Mouse (Mus musculus) layer of hippocampus, adult 8-10 months (tissue): ENCODE data around the gene Sik1. TPM values are rescaled to one million over a fixed set of nuclear protein-coding genes. Genes with fewer than 3 reads are reported as not detected.

ENCODE experiments used
- DNase-seq, 2 experiments: peaks; one replicate each; pipeline ENCODE4 v3.0.0; 2022; ENCODE audit warnings: low spot score in 2 of 2
- total RNA-seq, 4 experiments: library from RNA; stranded (reverse); gene quantifications; 2 replicates each; pipeline ENCODE4 v1.2.4; 2022

The Sik1 gene
- total RNA-seq, 4 experiments from 2014 or later = 13.2 to 22.2 (median 15.4) TPM

DNA sequence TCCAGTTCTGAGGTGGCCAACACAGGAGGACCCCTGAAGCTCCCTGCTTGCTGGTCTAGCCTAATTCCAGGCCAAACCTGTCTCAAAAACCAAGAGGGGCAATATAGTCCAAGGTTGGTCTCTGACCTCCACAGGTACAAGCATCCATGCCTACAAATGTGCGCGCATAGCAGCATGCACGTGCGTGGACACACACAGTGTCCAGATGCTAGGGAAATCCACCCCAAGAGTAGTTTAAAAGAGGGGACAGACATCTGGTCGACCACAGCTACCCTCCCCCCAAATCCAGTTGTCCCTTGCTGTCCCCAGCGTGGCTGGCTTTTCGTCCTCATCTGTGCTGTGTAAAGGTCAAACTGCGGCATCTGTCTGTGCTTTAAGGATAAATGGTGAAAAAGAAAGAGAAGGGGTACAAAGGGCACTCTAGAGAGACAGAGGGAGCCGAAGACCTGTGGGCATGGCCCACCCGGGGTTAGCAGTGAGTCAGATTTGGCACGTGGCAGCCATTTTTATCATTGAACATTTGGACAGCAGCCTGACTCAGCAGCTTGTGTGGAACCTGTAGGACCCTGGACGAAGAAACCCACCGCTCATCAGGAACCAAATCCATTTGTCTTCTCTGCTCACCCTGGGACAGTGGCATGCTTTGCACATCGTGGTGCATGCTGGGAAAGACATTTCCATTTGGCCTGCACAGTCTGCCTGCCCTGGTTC lies 23.6 kb downstream of the Sik1 start:
- DNase-seq = no peak

DNA sequence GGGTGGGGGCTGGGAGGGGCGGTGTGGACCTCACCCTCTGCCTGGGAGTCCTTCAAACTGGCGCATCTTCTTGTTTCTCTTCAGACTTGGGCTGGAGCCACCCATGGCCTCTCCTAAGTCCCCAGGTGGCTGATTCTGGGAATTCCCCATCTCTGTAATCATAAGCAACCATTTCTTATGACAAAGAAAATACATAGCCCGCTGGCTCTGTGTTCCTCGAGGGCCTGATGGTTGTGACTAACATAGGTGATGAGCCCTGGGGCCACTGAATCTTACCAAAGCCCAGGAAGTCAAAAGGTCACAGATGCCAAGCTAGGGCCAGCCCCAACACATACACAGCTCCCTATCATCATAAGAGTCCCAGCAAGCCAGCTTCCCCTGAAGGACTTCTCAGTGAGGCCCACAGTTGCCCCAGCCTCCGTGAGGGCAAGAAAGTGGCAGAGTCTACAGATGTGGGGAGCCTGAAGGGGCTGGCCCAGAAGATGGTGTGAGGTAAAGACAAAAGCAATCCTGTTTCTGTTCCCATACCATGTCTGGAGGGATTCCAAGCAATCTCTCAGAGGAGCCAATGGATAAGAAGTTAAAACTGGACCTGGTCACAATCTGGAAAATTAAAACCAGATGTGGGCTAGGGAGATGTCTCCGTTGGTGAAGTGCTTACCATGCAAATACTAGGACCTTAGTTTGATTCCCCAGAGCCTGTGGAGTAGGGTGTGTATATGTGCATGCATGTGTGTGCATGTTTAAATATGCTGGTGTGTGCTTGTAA lies 24.3 kb downstream of the Sik1 start:
- DNase-seq = no peak

DNA sequence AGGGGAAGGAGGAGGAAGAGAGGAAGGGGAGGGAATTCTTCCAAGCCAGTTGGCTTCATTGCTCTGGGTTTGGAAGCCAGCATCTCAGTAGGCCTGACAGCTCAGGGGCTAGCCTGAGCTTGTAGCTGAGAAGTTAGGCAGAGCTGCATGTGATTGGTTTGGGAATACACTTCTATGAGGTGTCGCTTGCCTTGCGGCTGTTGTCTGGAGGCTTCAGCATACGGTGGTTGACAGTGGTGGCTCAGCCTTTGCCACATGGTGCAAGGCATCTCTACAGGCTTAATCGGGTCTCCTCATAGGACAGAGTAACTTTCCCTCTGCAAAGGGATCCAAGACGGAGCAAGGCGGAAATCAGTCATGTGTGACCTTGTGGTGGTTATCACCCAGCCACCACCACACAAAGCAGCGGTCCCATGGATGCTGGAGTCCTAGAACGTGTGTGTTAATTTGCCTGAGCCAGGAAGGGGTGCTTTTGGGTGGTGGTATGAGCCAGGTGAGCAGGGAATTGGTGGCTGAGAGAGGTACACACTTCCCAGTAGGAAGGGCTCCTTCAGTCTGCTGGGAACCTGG lies 25.0 kb downstream of the Sik1 start:
- no peak for DNase-seq

DNA sequence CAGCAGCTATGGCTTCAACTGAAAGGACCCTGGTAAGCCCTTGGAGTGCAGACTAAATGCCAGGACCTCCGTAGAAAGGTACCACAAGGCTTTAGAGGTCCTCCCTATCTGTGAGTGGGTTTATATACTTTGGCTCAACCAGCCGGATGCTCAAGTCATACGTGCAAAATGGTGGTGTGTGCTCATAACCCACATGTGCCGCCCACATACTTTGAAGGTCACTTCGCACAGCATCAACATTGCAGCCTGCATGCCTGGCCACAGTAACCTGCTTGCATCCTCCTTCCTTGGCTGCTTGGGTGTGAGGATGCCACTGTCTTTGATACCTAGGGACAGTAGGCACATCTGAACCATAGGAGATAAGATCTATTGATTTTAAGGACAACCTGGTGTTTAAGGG lies 26.7 kb downstream of the Sik1 start:
- DNase-seq = no peak

DNA sequence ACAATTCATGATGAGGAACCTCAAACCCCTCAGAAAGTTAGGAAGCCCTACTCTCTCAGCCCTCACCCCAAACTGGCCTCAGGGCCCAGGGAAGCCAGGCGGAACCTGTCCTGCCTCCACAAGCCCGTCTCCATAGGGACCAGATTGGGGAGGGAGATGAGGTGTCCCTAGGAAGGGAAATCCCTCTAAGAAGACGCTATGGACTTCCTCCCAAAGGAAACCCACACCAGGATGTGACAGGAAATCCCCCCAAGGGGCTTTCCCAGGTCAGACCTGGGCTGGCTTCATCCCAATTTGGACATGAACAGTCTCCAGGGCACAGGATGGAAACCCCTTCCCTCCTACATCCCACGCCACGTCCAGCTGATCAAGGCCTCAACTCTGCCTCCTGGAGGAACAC lies 27.5 kb downstream of the Sik1 start:
- no peak for DNase-seq

DNA sequence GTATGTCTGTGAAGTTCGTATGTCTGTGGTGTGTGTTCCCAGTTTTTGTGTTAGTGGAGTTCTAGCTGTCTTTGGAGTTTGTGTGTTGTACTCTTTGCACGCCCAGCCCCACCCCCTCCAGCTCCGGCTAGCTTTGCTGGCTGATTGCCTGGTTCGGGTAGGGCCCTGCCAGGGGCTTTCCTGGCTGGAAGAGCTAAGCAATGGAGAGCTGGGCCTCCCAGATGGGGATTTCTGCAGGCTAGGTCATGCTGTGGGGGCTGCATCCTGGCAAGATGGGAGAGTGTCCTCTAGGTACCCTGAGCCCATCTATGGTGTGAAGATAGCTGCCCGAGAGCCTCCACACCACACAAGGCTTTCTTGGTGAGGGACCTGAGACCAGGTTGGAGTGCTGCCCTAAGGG lies 28.4 kb downstream of the Sik1 start:
- no peak for DNase-seq

DNA sequence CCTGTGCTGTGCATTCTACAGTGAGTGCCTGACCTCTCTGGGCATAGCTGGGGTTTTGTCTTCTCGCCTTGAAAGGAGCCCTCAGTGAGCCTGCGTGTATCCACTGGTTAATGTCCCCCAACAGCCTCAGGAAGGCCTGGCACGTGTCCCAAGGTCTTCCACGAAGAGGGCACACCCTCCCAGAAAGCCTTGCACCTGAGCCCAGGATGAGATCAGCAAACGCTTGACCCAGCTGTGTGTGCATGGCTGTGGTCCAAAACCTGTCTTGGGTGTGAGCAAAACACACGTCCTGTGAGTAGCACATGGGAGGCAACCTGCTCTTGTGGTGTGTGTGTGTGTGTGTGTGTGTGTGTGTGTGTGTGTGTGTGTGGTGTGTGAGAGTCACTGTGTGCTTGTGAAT lies 28.9 kb downstream of the Sik1 start:
- DNase-seq = no peak

DNA sequence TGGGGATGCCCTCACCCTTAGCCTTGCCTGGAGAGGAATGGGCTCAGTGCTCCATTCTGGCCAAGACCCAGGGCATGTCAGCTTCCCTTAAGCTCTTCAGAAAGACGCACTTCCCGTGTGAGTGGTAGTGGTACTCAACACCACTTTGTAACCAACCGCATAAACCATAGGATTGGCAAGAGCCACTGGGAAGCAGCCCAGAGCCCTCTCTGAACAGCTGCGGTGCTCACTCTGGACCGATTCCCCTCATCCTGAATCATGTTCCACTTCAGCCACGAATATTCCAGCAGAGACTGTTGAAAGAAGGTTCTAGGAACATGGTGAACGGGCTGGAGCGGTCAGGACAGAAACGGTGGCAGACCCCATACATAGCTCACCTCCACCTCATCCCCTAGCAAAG lies 29.9 kb downstream of the Sik1 start:
- no peak for DNase-seq

DNA sequence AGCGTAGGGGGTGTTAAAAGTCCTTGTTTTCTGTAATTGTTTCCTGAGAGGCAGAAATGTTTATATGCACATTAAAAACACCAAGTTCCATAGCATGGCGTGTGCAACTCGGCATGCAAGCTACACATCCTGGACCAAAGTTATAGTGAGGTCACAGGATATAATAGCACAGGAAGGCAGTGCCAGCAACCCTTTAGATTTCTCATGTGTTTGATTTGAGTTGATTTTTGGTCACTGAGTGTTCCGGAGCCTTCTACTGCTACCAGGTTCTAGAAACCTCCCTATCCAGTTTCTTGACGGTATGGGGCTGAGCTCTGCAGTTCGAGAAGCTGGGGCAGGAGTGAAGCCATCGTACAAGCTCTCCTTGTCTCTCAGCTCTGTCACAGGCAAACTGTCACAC lies 30.8 kb downstream of the Sik1 start:
- no peak for DNase-seq

DNA sequence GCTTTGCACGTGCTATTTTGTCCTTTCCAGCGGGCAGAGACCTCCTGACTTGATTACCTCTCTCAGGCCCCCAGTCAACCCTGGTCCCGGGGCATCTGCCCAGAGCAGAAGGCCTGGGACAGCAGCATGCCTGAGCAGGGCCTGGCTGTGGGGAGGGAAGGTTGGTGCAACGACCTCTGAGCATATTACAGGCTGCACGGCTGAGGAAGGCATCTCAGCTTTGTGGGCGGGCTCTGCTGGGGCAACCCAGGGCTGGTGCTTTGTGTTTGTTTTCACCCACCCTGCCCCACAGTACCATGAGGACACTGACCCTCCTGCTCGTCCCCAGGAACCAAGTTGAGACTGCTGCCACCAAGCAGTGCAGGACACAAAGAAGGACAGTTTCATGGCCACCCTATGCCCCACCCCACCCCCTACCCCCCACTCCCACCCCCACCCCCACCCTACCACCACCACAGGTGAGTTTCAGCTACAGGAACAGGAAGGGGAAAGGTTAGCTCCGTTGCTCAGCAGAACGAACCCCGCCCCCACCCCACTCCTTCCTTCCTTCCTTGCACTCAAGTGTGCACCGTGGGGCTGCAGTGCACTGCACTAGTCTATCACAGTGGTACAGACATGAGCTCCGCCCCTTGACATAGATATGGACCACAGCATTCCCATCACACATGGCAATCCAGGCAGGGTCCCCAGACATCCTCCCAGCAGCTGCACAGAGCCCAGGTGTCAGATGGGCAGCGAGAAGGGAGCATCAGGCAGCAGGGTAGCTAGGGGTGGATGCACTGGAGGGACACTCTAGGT lies 34.3 kb downstream of the Sik1 start:
- no peak for DNase-seq

DNA sequence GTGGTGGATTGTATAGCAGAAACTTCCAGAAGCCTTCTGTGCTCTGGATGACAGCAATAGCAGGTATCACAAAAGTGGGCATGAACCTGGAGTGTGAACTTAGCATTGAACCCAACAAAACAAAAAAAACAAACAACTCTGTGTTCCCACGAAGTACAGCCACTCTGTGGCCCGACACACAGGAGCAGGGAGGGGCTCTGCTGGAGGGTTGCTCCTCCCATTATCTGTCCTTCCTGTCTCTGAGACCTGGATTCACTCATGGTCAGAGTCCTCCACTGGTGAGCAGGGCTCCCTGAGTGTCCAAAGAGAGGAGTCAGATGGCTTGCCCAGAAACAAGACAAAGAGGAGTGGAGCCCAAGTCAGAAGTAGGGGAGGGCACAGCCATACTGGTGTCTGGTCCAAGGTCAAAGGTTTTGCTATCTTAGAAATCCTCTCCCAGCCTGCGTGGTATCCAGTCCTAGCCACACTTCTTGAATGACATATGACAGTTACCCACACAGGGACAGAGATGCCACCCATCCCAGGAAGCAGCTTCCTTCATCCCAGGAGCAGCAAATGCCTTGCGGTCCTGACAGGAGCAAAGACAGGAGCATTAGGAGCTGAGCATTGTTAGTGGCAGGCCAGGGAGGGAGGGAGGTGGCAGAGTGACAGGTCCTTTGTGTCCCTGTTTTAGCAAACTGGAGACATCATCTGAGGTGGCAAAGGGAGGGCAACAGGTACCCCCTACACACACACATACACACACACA lies 35.3 kb downstream of the Sik1 start:
- no peak for DNase-seq

DNA sequence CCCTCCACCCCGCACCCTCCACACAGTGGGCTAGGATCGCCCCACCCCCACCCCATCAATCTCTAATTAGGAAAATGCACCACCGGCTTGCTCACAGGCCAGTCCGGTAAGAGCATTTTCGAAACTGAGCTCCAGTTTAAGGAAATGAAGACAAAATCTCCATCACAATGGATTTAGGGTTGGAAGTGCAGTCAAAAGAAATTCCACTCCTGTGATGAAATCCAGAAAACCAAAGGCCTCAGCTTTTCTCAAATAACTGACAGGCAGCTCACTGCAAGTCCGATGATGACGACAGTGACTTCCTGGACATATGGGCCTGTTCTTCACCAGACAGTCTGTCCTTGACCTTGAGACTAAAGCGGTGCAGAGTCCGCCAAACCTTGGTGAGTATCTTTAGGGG lies 36.2 kb downstream of the Sik1 start:
- no peak for DNase-seq

DNA sequence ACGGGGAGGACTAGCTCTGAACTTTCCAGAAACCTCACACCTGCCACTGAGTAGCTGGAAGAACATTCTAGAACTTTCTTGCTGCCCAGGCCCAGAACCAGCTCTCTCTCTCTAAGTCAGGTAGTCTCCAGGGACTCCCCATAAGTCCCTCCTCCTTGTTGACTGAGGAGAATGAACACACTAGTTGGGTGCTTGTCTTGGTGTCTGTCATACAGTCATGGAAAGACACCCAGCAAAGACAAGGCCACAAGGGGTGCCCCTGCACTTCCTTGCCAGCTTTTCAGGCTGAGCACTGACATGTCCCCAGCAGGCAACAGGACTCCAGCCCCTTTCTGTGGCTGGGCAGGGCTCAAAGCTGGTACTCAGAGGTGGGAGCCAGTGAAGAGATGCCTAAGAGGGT lies 37.8 kb downstream of the Sik1 start:
- DNase-seq = no peak

DNA sequence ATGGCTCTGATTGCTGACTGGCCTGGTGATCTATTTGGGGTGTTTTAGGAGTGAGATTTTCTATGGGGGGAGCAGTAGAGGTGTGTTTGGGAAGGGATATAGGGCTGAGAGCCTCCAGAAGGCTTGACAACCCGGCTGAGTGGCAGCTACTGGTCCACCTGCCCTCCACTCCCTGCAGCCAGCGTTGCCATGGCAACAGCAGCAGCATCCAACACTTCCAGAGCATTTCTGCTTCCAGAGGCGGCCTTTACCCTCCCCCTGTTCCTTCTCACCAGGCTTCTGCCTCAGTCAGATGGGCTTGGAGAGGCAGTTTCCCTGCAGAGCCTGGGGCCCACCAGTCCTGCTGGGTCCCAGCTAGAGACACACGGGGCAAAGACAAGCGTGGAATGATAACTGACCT lies 38.4 kb downstream of the Sik1 start:
- peak in 1 of 2 experiments; percentile 27 for DNase-seq

DNA sequence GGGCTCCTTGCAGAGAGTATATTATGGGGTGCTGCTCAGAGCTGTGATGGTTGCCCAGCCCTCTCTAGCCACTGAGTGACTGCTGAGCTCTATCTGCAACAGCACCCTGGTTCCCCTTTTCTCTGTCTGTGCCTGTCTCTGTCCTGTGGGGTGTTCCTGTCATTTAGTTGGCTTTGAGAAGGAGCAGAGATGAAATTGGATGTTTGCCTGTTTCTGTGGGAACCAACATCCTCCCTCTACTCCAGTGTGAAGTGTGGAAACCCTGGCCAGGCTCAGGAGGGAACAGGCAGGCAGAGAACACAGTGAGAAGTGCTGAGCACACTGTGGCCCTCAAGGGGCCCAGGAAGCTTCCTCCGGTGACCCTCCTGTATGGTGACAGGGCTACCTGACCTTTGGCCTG lies 40.8 kb downstream of the Sik1 start:
- DNase-seq = peak in 1 of 2 experiments; percentile 37

DNA sequence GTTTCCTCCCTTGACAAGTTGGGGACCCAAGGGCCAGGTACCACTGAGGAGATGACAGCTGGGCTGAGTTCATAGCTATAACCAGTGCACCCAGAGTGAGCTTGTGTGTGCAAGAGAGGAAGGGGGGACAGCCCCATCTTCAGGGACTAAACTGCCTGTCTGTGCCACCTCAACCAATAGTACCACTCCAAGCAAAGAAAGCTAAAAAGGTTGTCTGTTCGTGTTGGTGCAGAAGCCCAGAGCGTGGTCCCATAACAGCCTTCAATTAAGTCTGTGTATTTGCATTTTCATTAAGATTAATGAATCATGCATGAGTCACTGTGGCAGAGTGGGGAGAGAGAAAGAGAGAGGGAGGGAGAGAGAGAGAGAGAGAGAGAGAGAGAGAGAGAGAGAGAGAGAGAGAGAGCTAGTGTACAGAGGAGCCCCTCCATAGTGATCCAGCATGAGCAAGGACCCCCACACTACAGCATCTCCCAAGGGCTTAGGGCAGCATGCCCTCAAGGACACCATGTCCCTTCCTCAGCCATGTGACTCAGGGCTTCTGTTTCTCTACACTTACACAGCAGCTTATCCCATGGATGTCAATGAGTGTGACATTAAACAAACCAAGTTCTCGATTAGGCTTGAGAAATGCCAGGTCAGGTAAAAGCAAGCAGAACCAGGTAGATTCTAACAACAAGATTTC lies 41.5 kb downstream of the Sik1 start:
- no peak for DNase-seq

DNA sequence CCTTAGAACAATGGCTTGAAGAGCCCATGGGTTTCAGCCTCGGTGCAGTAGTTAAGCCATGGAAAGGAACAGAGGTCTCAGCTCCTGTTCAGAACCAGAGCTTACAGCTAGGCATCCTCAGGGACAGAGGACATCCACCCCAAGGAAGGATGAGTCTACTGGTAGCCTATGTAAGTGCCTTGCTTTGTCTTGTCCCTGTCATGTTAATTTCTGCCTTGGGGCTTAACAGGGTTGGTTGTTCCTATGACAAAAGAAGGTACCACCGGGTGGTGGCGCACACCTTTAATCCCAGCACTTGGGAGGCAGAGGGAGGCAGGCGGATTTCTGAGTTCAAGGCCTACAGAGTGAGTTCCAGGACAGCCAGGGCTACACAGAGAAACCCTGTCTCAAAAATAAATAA lies 44.3 kb downstream of the Sik1 start:
- DNase-seq = no peak

DNA sequence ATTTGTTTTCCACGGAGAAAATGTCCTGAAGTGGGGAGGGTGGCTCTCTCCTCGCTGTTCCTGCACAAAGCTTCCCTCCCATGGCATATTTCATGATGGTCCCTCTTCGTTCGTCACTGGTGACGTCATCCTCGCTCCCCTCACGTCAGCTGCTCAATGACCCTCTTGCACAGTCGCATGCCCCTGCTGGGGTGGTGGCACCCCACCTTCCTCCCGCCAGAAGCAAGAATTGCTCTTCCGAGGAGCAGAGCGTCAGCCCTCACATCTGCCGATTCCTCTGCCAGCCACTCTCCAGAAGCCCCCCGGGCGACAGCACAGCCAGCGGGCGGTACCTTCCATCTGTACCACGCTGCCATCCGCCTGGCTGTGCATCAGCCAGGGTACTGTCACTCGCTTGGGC lies 45.7 kb downstream of the Sik1 start:
- no peak for DNase-seq

DNA sequence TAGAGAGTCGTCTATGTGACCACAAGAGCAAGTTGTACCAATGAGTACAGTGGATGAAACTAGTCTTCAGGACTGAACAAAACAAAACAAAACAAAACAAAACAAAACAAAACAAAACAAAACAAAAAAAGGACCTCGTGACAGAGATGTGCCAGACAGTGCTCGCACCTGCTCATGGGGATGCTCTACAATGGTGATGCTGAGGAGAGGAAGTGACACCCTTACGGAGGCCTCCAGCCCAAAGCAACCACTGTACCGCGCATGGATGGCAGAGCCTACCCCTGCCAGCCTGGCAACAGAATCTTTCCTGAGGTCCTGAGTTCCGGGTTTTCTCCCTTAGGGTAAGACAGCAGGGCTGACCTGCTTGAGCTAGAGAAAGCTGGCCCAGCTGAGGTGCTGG lies 46.5 kb downstream of the Sik1 start:
- no peak for DNase-seq

DNA sequence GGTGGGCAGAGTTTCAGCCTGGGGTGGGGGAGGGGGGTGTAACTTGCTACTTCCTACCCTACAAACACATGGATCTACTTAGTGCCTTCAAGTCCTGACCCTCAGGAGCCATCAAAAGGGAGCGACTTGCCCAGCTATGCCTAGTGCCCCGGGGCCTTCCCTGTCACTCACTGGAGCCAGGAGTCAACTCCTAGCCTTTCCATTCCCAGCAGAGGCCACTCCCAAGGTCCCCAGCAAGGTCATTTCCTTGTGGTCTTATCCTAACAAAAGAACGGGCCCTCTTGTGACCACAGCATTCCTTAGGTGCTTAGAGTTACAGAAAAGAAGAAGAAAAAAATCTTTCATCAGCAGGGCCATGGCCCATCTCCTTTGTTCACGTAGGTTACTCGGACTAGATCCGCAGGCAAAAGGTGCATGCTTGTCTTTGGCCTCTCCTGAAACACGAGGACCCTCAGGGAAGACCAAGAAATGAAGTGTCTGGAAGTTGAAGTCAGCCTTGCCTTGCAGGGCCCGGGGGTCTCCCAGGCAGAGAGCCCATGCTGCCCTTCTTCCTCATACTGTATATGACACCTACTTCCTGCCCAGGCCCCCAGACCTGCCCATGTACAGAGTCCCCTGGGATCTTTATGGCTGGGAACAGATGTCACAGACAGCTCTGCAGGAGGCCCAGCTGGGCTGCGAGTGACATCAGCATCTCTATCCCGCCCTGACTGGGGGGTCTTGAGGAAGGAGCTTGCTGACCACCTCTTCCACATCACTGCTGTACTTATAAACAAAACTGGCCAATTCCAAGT lies 47.3 kb downstream of the Sik1 start:
- DNase-seq = no peak
